Mouse (Mus musculus) cortical plate, adult 2 months (tissue): Measurements from ENCODE around the gene Tac2.

ENCODE experiments used
- CTCF ChIP-seq: fragments of 200-500 bp; IDR thresholded peaks from 2 replicates; pipeline ENCODE4 v1.5.1; 2011; ENCODE audit warnings: mild to moderate bottlenecking, control low read depth, low read length; ENCODE audit not compliant: insufficient read depth; ENCODE audit errors: extremely low read depth
- POLR2A ChIP-seq: fragments of 200-500 bp; IDR thresholded peaks from 2 replicates; pipeline ENCODE4 v1.6.1; 2011; ENCODE audit warnings: mild to moderate bottlenecking, low read length, control low read depth; ENCODE audit not compliant: insufficient read depth; ENCODE audit errors: extremely low read depth

DNA sequence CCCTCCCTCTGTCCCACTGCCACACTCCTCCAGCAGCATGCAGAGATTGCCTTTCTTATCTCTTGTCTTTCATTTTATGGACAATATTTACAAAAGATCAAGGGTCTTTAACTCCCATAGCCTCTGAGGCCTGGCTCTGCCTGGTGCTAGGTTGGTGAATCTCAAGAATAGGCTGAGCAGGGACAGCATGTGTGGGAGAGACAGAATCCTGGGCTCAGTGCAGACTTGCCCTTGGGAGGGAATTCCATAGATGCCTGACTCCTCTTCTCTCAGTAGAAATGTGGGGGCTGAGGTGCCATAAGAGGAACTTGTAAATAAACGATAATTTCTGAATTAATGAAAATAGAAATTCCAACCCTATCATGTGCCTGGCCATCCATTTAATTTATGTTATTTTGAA lies 42.3 kb downstream of the Tac2 start:
- TF ChIP-seq POLR2A, result no peak
- TF ChIP-seq CTCF, result no peak
